Mouse (Mus musculus): Measurements from ENCODE around the gene Fut4. TPM values are rescaled to one million over a fixed set of nuclear protein-coding genes. Genes with fewer than 3 reads are reported as not detected.

Fut4 gene
- polyA plus RNA-seq, 1 experiment from 2014 or later, result 1.7 TPM

DNA sequence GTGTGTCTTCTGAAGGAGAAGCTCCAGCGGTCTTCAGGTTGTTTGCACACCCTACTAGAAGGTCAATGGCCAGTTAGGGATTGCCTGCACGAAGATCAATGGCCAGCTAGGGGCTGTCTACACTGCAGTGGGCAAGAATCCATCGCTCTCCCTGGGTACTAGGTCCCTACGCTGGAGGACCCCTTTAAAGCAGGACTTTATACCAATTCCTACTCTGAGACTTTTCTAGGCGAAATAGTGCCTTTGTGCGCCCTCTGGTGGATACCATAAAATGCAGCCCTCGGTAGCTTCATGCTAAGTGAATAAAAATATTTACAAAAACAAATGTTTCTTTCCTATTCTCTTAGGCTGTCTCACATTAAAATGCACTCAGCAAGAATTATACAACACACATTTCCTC is 12.6 kb upstream of the Fut4 start:
- Histone ChIP-seq H3K27me3 (replicated peaks; ENCODE audit: control insufficient read depth, insufficient read depth, low read length) (no peaks in the 10 kb centered on the region; the same call in 1 of the 2 replicates), H3K9me3 (ENCODE audit: control insufficient read depth, low read length) (no peaks in the 10 kb centered on the region), H3K4me3 (ENCODE audit: low read depth, low read length) (no peak overlapping the region), H3K36me3 (ENCODE audit: control insufficient read depth, insufficient read depth, low read length) (no peaks in the 10 kb centered on the region), H3K4me2 (no peak overlapping the region), H3K27ac (ENCODE audit: low read depth, low read length) (no peak overlapping the region), H3K4me1 (replicated peaks; ENCODE audit: control insufficient read depth, insufficient read depth, low read length) (no peaks in the 10 kb centered on the region), H3K9ac (ENCODE audit: low read depth, low read length) (no peak overlapping the region)
- DNase-seq (ENCODE audit: low spot score) (no peak), ATAC-seq (replicated peaks; ENCODE audit: low FRiP score) (no peak)
- WGBS, result 26% methylated on average over 7 of the region's 7 CpGs

DNA sequence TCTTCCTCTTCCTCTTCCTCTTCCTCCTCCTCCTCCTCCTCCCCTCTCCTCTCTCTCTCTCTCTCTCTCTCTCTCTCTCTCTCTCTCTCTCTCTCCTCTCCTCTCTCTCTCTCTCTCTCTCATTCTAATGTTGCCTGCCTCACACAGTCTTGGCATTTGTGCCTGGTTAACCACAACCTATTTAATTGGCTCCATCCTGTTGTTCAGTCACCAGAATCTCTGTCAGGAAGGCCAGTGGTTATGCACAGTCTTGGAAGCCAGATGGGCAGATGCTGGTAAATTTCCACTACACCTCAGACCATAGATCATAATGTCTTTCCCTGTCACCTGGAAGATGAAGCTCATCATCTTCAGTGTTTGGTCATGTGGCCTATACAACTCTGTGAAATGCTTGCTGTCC is 7.1 kb upstream of the Fut4 start:
- DNase-seq (ENCODE audit: low spot score) (no peak), ATAC-seq (replicated peaks; ENCODE audit: low FRiP score) (no peak)
- Histone ChIP-seq H3K4me2 (no peak overlapping the region), H3K4me1 (replicated peaks; ENCODE audit: control insufficient read depth, insufficient read depth, low read length) (no peaks in the 10 kb centered on the region), H3K9ac (ENCODE audit: low read depth, low read length) (no peak overlapping the region), H3K4me3 (ENCODE audit: low read depth, low read length) (no peak overlapping the region), H3K36me3 (ENCODE audit: control insufficient read depth, insufficient read depth, low read length) (no peaks in the 10 kb centered on the region), H3K27ac (ENCODE audit: low read depth, low read length) (no peak overlapping the region), H3K27me3 (replicated peaks; ENCODE audit: control insufficient read depth, insufficient read depth, low read length) (no peaks in the 10 kb centered on the region), H3K9me3 (ENCODE audit: control insufficient read depth, low read length) (no peaks in the 10 kb centered on the region)

- no peak overlapping the region for H3K4me3 ChIP-seq (ENCODE audit: low read depth, low read length)
- H3K27me3 ChIP-seq (replicated peaks; ENCODE audit: control insufficient read depth, insufficient read depth, low read length), result no peaks in the 10 kb centered on the region
- no peak overlapping the region for H3K4me2 ChIP-seq
- DNase-seq (ENCODE audit: low spot score) (no peak), ATAC-seq (replicated peaks; ENCODE audit: low FRiP score) (no peak)
- no peak overlapping the region for H3K27ac ChIP-seq (ENCODE audit: low read depth, low read length)
- H3K9me3 ChIP-seq (ENCODE audit: control insufficient read depth, low read length), result no peaks in the 10 kb centered on the region
- no peak overlapping the region for H3K9ac ChIP-seq (ENCODE audit: low read depth, low read length)
- no peaks in the 10 kb centered on the region for H3K4me1 ChIP-seq (replicated peaks; ENCODE audit: control insufficient read depth, insufficient read depth, low read length)
- WGBS, result 47% methylated on average over 7 of the region's 7 CpGs
- no peaks in the 10 kb centered on the region for H3K36me3 ChIP-seq (ENCODE audit: control insufficient read depth, insufficient read depth, low read length)
Measured at GRCm38 (mm10) chr9:14758590-14758989, 6.4 kb upstream of the Fut4 start.

DNA sequence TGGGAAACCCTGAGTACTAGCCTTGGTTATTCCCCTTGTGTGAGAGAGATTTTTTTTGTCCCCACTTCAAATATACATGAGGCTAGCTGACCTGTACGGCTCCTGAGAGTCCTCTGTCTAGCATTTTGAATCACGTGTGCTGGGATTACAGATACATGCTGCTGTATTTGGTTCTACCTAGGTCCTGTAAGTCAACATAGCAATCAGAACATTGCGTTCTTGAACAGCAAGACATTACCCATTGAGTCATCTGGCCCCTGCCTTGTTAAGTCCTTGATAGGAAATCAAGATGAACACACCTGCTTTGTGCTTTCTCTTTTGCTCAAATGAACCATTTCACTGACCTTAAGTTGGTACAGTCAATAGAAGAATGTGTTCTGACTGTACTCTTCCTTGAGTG is 2.3 kb upstream of the Fut4 start:
- H3K9me3 ChIP-seq (ENCODE audit: control insufficient read depth, low read length), result no peaks in the 10 kb centered on the region
- no peak overlapping the region for H3K9ac ChIP-seq (ENCODE audit: low read depth, low read length)
- peaks cover 17% of the 10 kb centered on the region for H3K27me3 ChIP-seq (replicated peaks; ENCODE audit: control insufficient read depth, insufficient read depth, low read length)
- no peak overlapping the region for H3K4me3 ChIP-seq (ENCODE audit: low read depth, low read length)
- H3K4me1 ChIP-seq (replicated peaks; ENCODE audit: control insufficient read depth, insufficient read depth, low read length), result peaks cover 6% of the 10 kb centered on the region; the same call in 1 of the 2 replicates
- WGBS, result 78% methylated on average over 3 of the region's 3 CpGs
- no peaks in the 10 kb centered on the region for H3K36me3 ChIP-seq (ENCODE audit: control insufficient read depth, insufficient read depth, low read length)
- DNase-seq (ENCODE audit: low spot score) (no peak), ATAC-seq (replicated peaks; ENCODE audit: low FRiP score) (no peak)
- no peak overlapping the region for H3K4me2 ChIP-seq
- H3K27ac ChIP-seq (ENCODE audit: low read depth, low read length), result no peak overlapping the region

DNA sequence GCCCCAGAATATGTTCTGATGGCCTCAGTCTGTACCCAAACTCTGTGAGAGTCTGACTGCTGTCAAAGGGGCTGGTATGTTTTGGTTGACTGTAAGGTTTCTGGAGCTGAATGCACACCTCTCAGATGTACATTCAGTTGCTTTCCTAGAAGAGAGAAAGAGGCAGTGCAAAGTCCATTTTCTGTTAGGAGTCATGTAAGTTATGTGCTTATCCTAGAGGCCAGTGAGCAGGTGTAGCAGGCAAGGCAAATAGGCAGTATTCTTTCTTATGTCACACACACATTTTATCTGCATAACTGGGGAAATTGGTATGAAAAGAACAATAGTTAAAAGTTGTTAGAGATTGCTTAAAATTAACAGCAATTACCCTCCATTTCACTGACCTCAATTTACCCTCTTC is 1.8 kb upstream of the Fut4 start:
- no peak for DNase-seq (ENCODE audit: low spot score)

GRCm38 (mm10) chr9:14751503-14752000 is 641 bp downstream of the Fut4 start:
- ATAC-seq (replicated peaks; ENCODE audit: low FRiP score), result peak; percentile 48
- Histone ChIP-seq H3K27me3 (replicated peaks; ENCODE audit: control insufficient read depth, insufficient read depth, low read length) (peaks cover 17% of the 10 kb centered on the region), H3K9ac (ENCODE audit: low read depth, low read length) (peak overlapping the region; percentile 55), H3K36me3 (ENCODE audit: control insufficient read depth, insufficient read depth, low read length) (no peaks in the 10 kb centered on the region), H3K4me1 (replicated peaks; ENCODE audit: control insufficient read depth, insufficient read depth, low read length) (peaks cover 6% of the 10 kb centered on the region; the same call in 1 of the 2 replicates), H3K4me2 (peak overlapping the region; percentile 92), H3K4me3 (ENCODE audit: low read depth, low read length) (peak overlapping the region; percentile 55), H3K27ac (ENCODE audit: low read depth, low read length) (no peak overlapping the region), H3K9me3 (ENCODE audit: control insufficient read depth, low read length) (no peaks in the 10 kb centered on the region)
- 2% methylated on average over 50 of the region's 50 CpGs for WGBS
- DNase-seq (ENCODE audit: low spot score), result peak; percentile 66

More for the DNA sequence above, 1.8 kb upstream of the Fut4 start:
- H3K9me3 ChIP-seq (ENCODE audit: control insufficient read depth, low read length), result no peaks in the 10 kb centered on the region
- no peak overlapping the region for H3K4me3 ChIP-seq (ENCODE audit: low read depth, low read length)
- no peak overlapping the region for H3K27ac ChIP-seq (ENCODE audit: low read depth, low read length)
- H3K36me3 ChIP-seq (ENCODE audit: control insufficient read depth, insufficient read depth, low read length), result no peaks in the 10 kb centered on the region
- H3K9ac ChIP-seq (ENCODE audit: low read depth, low read length), result no peak overlapping the region
- H3K4me1 ChIP-seq (replicated peaks; ENCODE audit: control insufficient read depth, insufficient read depth, low read length), result peaks cover 6% of the 10 kb centered on the region; the same call in 1 of the 2 replicates
- H3K27me3 ChIP-seq (replicated peaks; ENCODE audit: control insufficient read depth, insufficient read depth, low read length), result peaks cover 17% of the 10 kb centered on the region
- no peak for ATAC-seq (replicated peaks; ENCODE audit: low FRiP score)
- H3K4me2 ChIP-seq, result no peak overlapping the region

DNA sequence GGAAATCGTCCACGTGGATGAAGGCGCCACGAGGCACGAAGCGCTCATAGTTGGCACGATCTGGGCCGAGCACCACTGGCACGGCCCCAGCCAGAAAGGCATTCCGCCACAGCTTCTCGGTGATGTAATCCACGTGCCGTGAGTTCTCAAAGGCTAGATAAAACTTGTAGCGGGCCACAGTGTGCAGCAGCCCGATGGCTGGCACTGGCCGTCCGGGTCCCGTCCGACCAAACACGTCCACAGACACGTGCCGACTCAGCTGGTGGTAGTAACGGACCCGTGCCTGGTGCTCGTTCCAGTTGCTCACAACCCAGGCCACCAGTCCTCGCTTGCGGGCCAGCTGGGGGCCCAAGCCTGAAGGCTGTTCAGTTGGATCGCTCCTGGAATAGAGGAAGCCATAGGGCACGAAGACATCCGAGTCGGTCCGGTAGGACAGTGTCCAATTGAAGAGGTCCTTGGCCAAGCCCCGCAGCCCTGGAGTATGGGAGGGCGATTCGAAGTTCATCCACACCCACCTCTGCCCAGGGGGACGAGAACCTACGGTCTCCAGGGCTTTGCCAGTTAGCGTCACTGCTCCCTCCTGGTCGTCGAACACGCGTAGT is 1.2 kb downstream of the Fut4 start:
- Histone ChIP-seq H3K27me3 (replicated peaks; ENCODE audit: control insufficient read depth, insufficient read depth, low read length) (peaks cover 17% of the 10 kb centered on the region), H3K4me3 (ENCODE audit: low read depth, low read length) (peak overlapping the region; percentile 55), H3K27ac (ENCODE audit: low read depth, low read length) (no peak overlapping the region), H3K4me1 (replicated peaks; ENCODE audit: control insufficient read depth, insufficient read depth, low read length) (peaks cover 6% of the 10 kb centered on the region; the same call in 1 of the 2 replicates), H3K9me3 (ENCODE audit: control insufficient read depth, low read length) (no peaks in the 10 kb centered on the region), H3K36me3 (ENCODE audit: control insufficient read depth, insufficient read depth, low read length) (no peaks in the 10 kb centered on the region), H3K9ac (ENCODE audit: low read depth, low read length) (peak overlapping the region; percentile 55), H3K4me2 (peak overlapping the region; percentile 92)
- 53% methylated on average over 42 of the region's 42 CpGs for WGBS
- no peak for DNase-seq (ENCODE audit: low spot score)
- peak; percentile 21; the same call in 1 of the 2 replicates for ATAC-seq (replicated peaks; ENCODE audit: low FRiP score)

- Histone ChIP-seq H3K9ac (ENCODE audit: low read depth, low read length) (no peak within 1 kb of the TSS), H3K27ac (ENCODE audit: low read depth, low read length) (no peak within 1 kb of the TSS), H3K4me3 (ENCODE audit: low read depth, low read length) (no peak within 1 kb of the TSS), H3K4me2 (no peak within 1 kb of the TSS), H3K36me3 (ENCODE audit: control insufficient read depth, insufficient read depth, low read length) (no peaks in the 10 kb centered on the region), H3K4me1 (replicated peaks; ENCODE audit: control insufficient read depth, insufficient read depth, low read length) (no peaks in the 10 kb centered on the region), H3K27me3 (replicated peaks; ENCODE audit: control insufficient read depth, insufficient read depth, low read length) (no peaks in the 10 kb centered on the region), H3K9me3 (ENCODE audit: control insufficient read depth, low read length) (no peaks in the 10 kb centered on the region)
- WGBS, result 74% methylated on average over 19 of the region's 19 CpGs
- DNase-seq (ENCODE audit: low spot score), result no peak
- ATAC-seq (replicated peaks; ENCODE audit: low FRiP score), result no peak
Measured at GRCm38 (mm10) chr9:14740151-14740924, 11.9 kb downstream of the Fut4 start, which contains the start of gene Piwil4. Piwil4 (minus strand) TSS chr9:14740733.
